Mouse (Mus musculus) gastrocnemius, adult 8-10 months (tissue): ENCODE data around the gene Tbl3. TPM values are rescaled to one million over a fixed set of nuclear protein-coding genes. Genes with fewer than 3 reads are reported as not detected.
"Not testable (repeated sequence)": the region's sequence is repeated elsewhere in the genome, so short reads cannot be mapped to it uniquely, and the experiment has no call there.

Experiments used
- DNase-seq, 2 experiments: peaks; one replicate each; pipeline ENCODE4 v3.0.0; 2022; ENCODE audit warnings: low spot score in 2 of 2
- total RNA-seq, 4 experiments: library from RNA; stranded (reverse); gene quantifications; 2 replicates each; pipeline ENCODE4 v1.2.4; 2022

The Tbl3 gene
- total RNA-seq, 4 experiments from 2014 or later: 15.9 to 18.6 (median 17.1) TPM

DNA sequence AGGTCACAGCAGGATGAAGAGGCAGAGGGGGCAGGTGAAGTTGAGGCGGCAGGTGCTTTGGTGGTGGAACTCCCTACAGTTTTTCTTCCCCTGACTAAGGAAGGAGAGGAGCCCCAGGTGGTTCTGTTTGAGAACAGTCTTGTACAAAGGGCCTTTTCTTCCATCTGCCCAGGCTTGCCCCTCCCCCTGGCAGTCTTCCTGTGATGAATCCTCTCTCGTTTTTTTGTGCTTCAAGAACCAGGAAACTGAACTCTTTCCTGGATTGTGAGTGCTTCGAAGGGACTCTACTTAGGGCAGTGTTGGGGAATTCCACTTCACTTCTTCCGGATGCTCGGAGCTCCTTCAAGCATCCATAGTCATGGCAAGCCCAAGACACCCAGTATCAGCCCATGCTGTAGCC, 9.5 kb downstream of the Tbl3 start:
- DNase-seq: no peak

DNA sequence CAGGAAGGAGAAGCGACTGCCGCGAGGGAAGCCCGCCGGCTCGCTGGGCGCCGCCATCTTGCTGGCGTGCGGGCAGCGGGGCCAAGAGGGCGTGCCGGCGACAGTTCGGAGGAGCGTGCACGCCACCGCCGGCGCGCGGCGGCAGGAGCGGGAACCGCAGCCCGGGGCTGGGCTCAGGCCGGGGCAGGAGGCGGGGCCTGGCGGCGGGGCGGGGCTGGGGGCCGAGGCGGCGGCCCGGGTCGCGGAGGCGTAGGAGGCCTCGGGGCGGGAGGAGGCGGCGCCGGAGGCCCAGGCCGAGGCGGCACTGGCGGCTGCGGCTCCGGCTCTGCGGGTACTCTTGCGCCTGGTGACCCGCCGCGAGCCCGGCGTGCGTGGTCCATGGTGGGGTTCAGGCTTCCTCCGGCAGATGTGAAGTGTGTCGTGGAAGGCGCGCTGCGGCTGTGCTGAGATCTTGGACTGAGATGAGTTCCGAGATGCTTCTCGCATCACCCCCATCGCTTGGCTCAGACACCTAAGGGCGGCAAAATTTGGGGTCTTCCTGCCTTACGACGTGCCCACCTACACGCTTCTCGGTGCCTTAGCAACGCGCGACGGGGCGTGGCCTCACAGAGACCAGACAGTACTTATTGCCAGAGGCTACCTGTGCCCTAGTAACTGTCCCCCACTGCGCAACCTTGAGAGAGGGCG, 11.3 kb downstream of the Tbl3 start, which contains the start of the genes Gfer and Noxo1:
Gfer (minus strand) TSS at position 146 of the 687 bp plus-strand sequence.
Noxo1 (plus strand) TSS at position 224 of the 687 bp plus-strand sequence.
- DNase-seq: peak; percentile 80 to 84

DNA sequence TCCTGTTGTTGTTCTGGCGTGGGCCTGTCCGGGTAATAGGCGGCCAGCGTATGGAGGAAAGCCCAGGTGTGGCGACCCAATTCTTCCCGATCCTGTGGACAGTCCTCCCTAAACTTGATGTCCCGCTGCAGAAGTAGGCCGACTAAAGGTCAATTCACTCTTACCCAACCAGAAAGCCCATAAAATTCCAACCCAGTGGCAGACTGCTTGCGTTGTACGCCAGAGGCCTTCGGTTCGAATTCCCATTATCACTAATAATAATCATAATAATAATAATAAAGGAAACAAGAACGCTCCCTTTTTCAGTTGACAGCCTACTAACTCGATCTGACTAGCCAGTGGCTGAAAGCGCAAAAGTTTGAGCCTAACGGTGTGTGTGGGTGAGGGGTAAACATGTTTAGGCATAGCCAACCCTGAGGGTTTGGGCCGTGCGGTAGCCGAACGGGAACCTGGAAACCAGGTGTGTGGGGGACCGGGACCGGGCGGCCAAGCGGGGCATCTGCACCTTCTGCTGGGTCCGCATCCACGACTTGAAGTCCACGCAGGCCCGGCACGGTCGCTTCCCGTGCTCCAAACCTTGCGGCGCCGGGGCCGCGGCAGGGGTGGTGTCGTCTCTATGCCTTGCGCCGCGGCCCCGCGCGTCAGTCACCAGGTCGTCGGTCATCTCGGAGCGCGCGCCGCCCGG, 12.0 kb downstream of the Tbl3 start:
- peak in 1 of 2 experiments; percentile 15 for DNase-seq

DNA sequence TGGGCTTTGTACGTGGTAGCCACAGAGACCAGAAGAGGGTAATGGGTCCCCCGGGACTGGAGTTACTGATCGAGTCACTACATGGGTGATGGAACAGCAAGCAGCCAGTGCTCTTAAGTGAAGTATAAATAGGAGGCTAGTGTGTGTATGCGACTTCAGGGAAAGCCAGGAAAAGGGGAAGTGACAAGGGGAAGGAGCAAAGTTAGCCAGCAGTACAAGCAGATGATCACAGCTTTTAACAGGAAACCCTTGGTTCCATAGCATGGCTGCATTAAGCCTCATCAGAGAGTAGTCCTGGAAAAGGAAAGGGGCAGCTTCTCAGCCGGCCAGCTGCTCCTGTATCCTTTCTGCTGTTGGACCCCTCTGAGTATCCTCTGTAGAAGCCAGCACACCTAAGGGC, 15.1 kb downstream of the Tbl3 start:
- no peak for DNase-seq

DNA sequence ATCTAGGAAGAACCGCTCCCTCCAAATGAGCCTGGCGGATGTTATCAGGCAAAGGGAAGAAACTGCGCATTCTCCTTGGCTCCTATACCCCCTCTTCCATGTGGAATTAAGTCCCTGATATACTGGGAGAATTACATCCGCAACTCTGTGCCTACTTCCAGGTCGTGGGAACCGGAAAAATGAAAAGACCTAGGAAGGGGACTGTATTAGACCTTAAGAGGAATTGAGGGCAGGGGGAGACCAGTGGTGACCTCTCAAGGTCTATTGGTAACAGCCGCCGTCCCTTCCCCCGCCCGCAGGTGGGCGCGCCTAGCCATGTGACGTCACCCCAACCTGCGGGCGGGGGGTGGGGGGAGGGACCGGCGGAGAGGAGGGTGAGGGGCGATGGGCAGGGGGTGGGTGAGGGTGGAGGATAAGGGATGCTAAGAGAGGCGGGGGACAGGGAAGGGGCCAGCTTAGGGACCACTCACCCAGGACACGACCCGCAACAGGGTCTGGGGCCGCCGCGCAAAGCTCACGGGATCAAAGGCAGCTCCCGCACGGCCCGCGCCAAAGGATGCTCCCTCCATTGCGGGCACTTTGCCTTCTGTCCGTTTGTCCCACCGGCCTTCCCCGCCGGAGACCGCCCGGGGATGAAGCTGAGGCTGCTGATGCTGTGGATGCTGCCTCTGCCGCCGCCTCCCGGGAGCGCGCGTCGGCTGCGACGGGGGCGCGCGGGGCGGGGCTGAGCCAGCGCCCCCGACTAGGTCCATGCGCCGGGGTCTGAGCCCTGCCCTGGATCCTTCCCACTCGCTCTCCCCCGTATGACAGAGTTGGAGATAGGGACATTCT, 18.0 kb downstream of the Tbl3 start, which contains the start of gene Syngr3:
Syngr3 (minus strand) TSS at position 705 of the 831 bp plus-strand sequence.
- no peak for DNase-seq

DNA sequence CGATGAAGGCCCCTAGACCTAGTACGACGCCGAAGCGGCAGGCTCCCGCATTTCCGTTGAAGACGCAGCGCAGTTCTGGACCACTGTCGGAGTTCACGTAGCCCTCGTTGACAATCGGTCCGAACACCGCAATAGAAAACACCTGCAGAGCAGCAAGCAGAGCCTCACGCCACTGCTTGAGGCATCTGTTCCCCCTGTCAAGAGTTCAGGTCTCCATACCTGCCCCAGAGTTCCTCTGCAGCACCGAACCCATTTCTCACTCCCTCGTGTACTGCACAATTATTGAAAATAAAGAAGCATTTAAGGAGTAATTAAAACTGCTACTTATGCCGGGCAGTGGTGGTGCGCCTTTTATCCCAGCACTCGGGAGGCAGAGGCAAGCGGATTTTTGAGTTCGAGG, 19.9 kb downstream of the Tbl3 start:
- no peak for DNase-seq

DNA sequence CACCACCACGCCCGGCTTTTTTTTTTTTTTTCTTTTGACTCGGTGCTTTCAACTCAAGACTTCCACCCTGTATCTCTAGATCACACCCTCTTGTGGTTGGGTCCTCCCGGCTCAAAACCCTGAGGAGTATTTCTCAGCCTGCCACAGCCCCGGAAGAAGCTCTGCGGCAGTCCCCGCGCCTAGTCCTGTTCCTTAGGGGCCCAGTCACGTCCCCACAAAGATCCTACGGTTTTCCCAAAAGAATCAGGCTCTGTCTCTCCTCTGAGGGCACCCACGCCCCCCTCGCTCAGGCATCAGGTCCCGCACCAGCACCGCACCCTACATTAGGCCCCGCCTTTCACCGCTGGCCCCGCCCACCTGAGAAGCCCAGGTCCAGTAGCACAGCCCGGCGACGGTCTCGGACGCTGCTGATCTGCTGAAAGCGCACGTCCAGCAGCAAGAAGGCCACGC, 20.3 kb downstream of the Tbl3 start:
- DNase-seq: peak; percentile 31 to 49

DNA sequence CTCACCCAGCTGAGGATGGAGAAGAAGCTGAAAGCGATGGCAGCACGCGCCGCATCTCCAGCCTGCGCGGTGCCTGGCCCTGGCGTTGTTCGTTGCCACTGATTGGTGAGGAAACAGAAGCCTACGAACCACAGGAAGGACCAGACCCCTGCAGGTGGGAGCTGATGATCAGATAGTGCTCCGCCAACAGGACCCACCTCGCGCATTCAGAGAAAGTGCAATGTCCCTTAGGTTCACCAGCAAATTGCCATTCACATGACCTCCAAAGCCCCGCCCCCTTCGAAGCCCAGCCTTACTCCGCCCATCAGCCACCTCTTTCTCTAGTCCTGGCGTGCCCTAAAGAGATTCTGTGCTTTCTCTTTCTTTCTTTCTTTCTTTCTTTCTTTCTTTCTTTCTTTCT, 20.9 kb downstream of the Tbl3 start:
- no peak for DNase-seq

DNA sequence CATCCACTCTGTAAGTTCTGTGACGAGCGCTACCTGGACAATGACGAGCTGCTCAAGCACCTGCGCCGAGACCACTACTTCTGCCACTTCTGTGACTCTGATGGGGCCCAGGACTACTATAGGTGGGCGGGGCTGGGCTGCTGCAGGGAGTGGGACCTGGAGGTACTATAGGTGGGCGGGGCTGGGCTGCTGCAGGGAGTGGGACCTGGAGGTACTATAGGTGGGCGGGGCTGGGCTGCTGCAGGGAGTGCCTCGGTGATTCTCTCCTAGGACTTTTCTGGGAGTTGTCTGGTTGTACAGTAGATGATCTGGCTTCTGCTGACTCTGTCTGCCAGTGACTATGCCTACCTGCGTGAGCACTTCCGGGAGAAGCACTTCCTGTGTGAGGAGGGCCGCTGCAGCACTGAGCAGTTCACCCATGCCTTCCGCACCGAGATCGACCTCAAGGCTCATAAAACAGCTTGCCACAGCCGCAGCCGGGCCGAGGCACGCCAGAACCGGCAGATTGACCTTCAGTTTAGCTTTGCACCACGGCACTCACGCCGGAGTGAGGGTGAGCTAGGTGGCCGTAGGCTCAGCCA, 29.9 kb downstream of the Tbl3 start:
- no peak for DNase-seq

DNA sequence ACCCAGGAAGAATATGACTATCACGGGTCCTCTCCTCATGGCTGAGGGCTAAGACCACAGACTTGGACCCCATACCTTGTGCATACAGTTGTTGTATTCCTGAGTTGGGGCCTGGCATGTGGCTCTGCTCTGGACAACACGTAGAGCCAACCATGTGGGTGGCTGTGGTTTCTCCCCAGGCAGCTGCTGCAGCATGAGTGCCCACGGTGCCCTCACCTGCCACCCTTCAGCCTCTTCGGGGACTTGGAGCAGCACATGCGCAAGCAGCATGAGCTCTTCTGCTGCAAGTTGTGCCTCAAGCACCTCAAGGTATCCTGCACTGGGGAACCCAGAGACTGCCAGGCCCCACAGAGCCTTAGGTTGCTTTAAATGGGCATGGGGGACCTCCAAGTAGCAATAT, 30.6 kb downstream of the Tbl3 start:
- DNase-seq: no peak

DNA sequence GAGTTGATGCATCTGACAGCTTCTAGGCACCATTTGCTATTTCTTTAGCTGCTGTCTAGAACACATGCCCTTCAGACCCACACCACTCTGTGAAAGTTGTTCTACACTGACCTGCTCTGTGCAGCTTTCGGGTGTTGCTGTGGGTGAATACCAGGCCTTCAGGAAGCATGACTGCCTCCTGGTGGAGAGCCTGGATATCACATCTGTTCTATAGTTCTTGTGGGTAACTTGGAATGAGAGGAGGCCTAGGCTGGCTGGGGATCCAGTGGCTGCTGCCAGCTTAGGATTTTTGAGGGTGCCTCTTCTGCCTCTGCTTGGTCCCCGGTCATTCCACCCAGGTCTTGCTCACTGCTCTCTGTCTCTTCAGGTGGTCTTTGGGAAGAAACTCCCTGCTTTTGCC, 31.3 kb downstream of the Tbl3 start:
- DNase-seq: no peak

DNA sequence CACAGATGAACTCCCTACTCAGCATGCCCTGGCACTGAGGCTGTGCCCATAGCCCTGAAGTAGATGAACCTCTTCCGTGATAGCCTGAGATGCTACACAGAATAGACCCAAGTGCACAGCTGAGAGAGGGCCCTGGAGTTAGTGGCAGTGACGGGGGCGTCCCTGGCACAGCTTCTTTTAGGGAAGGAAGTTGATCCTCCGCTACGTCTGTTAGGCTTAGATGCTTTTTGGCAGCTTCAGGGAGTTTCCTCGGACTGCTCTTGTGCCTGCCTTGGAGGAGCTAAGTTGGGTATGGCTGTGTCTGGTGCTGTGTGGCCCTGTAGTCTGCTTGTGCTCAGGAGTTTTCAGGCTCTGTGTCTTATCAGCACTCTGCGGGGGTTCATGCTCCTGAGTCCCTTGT, 33.2 kb downstream of the Tbl3 start:
- DNase-seq: no peak

DNA sequence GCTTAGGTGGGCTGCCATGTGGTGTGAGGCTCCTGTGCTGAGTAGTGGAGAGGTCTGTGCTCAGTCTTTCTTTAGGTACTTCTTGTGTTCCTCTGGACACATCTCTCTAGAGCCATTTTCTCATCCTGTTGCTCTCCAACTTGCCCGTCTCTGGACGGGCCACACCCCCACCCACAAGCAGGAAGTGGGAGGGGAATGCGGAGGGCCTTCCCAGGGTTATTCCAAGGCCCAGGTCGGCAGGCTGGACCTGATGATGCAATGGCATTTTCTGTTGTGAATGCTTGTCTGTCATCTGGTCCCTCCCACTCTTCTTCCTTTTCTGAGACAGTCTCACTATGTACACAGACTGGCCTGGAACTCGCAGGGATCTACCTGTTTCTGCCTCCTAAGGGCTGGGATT, 35.3 kb downstream of the Tbl3 start:
- DNase-seq: no peak

DNA sequence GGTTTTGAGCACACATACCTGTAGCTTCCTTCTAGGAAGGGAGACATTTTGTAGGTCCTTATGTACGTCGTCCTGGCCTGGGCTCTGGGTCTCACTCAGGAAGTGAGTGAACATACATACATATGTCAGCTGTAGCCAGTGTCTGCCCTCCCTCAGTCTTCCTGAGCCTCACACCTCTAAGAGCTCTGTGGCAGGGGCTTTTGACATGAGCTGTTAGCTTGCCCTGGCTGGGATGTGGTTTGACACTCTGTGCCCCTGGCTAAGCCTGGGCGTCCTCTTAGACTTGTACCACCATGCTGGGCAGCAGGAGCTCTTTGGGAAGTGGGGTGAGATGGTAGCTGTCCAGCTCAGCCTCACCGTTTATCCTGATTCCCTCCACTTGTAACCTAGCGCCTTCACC, 36.1 kb downstream of the Tbl3 start:
- no peak for DNase-seq

DNA sequence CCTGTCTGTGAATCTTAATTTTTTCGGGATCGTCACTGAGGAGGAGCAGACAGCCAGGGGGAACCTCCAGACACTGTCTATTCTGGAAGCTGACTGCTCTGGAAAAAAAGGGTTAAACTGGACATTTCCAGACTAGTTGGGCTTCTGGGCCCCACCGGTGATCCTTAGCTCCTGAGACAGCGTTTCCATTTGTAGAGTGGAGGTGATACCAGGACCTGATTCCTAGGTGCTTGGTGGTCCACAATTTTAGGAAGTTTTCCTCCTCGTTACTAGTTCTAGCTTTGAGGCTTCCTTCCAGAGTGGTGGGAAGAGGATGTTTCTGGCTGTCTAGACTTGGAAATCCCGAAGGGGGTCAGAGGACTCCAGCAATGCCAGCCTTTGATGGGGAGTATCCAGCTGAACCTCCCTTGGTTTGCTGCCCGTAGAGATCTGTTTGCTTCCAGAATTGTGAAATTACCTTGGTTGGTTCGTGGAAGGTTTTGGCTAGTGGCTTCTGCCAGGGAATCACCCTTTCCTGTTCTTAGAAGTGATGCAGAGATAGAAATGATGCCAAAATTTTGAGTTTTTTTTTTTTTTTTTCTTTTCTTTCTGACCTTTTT, 37.1 kb downstream of the Tbl3 start:
- no peak for DNase-seq

DNA sequence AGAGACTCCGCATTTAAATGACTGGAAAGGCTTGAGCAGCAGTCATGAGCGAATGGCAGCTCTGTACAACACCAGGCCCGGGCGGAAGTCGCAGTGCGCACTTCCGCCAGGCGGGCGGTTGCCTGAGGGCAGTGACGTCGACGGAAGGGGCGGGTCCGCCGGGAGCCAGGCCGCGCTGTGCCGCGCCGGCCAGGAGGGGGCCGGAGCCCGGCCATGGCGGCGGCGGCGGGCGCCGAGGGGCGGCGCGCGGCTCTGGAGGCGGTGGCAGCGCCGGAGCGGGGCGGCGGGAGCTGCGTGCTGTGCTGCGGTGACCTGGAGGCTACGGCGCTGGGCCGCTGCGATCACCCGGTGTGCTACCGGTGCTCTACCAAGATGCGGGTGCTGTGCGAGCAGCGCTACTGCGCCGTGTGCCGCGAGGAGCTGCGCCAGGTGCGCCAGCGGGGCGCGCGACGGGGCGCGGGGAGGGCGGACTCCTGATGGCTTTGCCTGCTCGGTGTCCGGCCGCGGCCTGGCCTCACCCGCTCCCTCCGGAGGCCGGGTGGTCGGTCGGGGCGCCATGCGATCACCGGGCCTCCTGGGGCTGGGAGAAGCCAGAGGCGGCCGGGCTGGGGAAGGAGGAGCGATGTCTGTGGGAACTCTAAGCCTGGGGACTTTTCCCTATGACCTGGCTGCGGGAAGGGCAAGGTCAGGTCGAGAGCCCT, 37.8 kb downstream of the Tbl3 start, which contains the start of gene Zfp598:
Zfp598 (plus strand) TSS at position 143 of the 701 bp plus-strand sequence.
- peak; percentile 89 to 91 for DNase-seq

DNA sequence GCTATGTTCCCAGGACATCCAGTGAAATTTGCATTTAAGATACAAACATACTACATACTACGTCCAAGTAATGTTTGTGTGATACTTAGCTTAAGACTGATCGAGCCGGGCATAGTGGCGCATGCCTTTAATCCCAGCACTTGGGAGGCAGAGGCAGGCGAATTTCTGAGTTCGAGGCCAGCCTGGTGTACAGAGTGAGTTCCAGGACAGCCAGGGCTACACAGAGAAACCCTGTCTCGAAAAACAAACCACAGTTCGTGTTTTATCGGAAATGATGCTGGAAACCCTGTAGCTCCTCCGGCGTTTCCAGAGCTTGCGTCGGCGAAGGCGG, 38.3 kb downstream of the Tbl3 start:
- DNase-seq: not testable (repeated sequence)

DNA sequence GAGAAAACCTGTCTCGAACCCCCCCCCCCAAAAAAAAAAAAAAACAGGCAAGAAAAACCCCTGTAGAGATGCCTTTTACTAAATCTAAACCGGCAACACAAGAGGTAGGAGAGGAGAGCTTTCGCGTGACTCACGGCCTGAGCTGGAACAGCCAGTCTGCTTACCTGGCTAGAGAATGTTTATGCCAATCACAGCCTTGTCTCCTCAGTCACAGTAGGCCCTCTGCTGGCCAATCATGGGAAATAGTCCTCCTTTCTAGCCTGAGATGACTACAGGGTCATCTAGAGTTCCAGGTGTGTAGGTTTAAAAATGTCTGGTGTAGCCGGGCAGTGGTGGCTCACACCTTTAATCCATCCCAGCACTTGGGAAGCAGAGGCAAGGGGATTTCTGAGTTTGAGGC, 40.0 kb downstream of the Tbl3 start:
- peak in 1 of 2 experiments; percentile 40 for DNase-seq

DNA sequence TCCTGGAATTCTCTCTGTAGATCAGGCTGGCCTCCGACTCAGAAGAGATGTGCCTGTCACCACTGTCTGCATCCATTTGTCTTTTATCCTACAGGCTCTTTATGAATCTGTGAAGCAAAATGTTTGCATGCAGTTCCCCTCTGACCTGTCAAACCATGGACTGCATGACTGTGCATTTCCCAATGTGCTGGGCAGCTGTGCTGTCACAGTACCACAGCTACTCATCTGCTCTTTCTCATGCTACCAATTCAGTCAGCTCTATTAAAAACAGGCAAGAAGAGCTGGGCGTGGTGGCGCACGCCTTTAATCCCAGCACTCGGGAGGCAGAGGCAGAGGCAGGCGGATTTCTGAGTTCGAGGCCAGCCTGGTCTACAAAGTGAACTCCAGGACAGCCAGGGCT, 40.4 kb downstream of the Tbl3 start:
- not testable (repeated sequence) for DNase-seq

DNA sequence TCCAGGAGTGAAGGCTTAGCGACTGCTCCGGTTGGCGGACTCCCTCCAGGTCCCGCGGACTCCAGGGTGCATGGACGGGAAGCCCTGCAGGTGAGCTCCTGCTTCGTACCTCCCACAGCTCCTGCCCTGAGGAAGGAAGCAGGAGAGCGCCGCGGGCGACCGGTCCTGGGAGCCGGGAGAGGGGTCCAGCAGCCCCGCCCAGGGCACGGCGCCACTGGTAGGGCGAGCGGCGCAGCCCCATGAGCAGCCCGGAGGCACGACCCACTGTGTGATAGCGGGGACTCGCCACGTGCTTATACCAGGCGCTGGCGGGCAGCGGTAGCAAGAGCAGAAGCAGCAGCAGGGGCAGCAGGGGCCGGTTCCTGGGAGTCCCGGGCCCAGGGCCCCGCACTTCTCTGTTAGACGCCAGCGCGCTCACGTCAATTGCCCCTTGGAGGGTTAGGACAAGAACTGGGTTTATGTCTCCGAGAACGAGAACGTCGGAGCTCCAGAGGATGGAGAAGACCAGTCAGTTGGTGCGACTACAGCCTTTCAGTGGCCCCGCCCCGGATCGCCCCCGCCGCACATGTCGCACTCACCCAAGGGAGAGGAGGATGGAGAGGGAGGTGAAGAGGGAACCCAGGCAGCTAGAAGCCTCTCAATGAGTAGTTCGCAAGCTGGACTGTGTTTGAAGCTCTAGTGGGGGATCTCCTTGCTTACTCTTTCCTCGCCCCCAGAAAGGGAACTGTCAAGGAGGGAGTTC, 49.3 kb downstream of the Tbl3 start, which contains the start of gene Npw:
Npw (minus strand) TSS at position 441 of the 742 bp plus-strand sequence.
- no peak for DNase-seq
